Mouse (Mus musculus): ENCODE results near the gene Il1r1.

GRCm38 (mm10) chr1:40233217-40233616 lies 8.3 kb downstream of the Il1r1 start:
- TF ChIP-seq POLR2A (IDR thresholded peaks at IDR 0.05; ENCODE audit: extremely low read depth, insufficient read depth, low read length) = no peak
- TF ChIP-seq CTCF (IDR thresholded peaks at IDR 0.05; ENCODE audit: extremely low read depth, insufficient read depth, low read length) = no peak
